Mouse (Mus musculus): ENCODE measurements at regions not wholly inside any gene's neighbourhood (a gene's known extent, or its start where the extent isn't known, plus 50 kb on each side); places are given as distances from the start of the nearest gene placed in this dataset.
"Not testable (repeated sequence)": the region's sequence is repeated elsewhere in the genome, so short reads cannot be mapped to it uniquely, and the experiment has no call there.

- Histone ChIP-seq H3K36me3 (ENCODE audit: control insufficient read depth, insufficient read depth, low read length) (no peaks in the 10 kb centered on the region), H3K27ac (ENCODE audit: control insufficient read depth, insufficient read depth, low read depth, low read length) (no peak overlapping the region), H3K27me3 (ENCODE audit: control insufficient read depth, insufficient read depth, low read length) (no peaks in the 10 kb centered on the region), H3K4me1 (ENCODE audit: control insufficient read depth, insufficient read depth, low read length) (no peaks in the 10 kb centered on the region), H3K4me3 (ENCODE audit: control insufficient read depth, low read depth, low read length) (no peak overlapping the region)
- TF ChIP-seq CTCF (IDR thresholded peaks at IDR 0.05; ENCODE audit: control insufficient read depth, insufficient read depth, insufficient replicate concordance, low read depth, low read length) (no peak), POLR2A (IDR thresholded peaks at IDR 0.05; ENCODE audit: control insufficient read depth, low read depth, low read length) (no peak)
Measured at GRCm38 (mm10) chr5:78075203-78075602, 667.4 kb upstream of the Igfbp7 start.

- Histone ChIP-seq H3K36me3 (ENCODE audit: control insufficient read depth, insufficient read depth, low read length) (no peaks in the 10 kb centered on the region), H3K4me3 (ENCODE audit: control insufficient read depth, low read depth, low read length) (no peak overlapping the region), H3K4me1 (ENCODE audit: control insufficient read depth, insufficient read depth, low read length) (no peaks in the 10 kb centered on the region), H3K27me3 (ENCODE audit: control insufficient read depth, insufficient read depth, low read length) (no peaks in the 10 kb centered on the region), H3K27ac (ENCODE audit: control insufficient read depth, insufficient read depth, low read depth, low read length) (no peak overlapping the region)
- TF ChIP-seq POLR2A (IDR thresholded peaks at IDR 0.05; ENCODE audit: control insufficient read depth, low read depth, low read length) (no peak), CTCF (IDR thresholded peaks at IDR 0.05; ENCODE audit: control insufficient read depth, insufficient read depth, insufficient replicate concordance, low read depth, low read length) (no peak)
Measured at GRCm38 (mm10) chr5:78032554-78033250, 624.9 kb upstream of the Igfbp7 start.

GRCm38 (mm10) chr5:78017523-78017922 is 609.7 kb upstream of the Igfbp7 start:
- no peaks in the 10 kb centered on the region for H3K36me3 ChIP-seq (ENCODE audit: control insufficient read depth, insufficient read depth, low read length)
- no peaks in the 10 kb centered on the region for H3K4me1 ChIP-seq (ENCODE audit: control insufficient read depth, insufficient read depth, low read length)
- no peak overlapping the region for H3K27ac ChIP-seq (ENCODE audit: control insufficient read depth, insufficient read depth, low read depth, low read length)
- TF ChIP-seq POLR2A (IDR thresholded peaks at IDR 0.05; ENCODE audit: control insufficient read depth, low read depth, low read length), result no peak
- no peak for TF ChIP-seq CTCF (IDR thresholded peaks at IDR 0.05; ENCODE audit: control insufficient read depth, insufficient read depth, insufficient replicate concordance, low read depth, low read length)
- no peaks in the 10 kb centered on the region for H3K27me3 ChIP-seq (ENCODE audit: control insufficient read depth, insufficient read depth, low read length)
- no peak overlapping the region for H3K4me3 ChIP-seq (ENCODE audit: control insufficient read depth, low read depth, low read length)

GRCm38 (mm10) chr5:77986449-77987047 is 578.7 kb upstream of the Igfbp7 start:
- Histone ChIP-seq H3K4me3 (ENCODE audit: control insufficient read depth, low read depth, low read length) (no peak overlapping the region), H3K27me3 (ENCODE audit: control insufficient read depth, insufficient read depth, low read length) (no peaks in the 10 kb centered on the region), H3K4me1 (ENCODE audit: control insufficient read depth, insufficient read depth, low read length) (no peaks in the 10 kb centered on the region), H3K27ac (ENCODE audit: control insufficient read depth, insufficient read depth, low read depth, low read length) (no peak overlapping the region), H3K36me3 (ENCODE audit: control insufficient read depth, insufficient read depth, low read length) (no peaks in the 10 kb centered on the region)
- TF ChIP-seq CTCF (IDR thresholded peaks at IDR 0.05; ENCODE audit: control insufficient read depth, insufficient read depth, insufficient replicate concordance, low read depth, low read length) (no peak), POLR2A (IDR thresholded peaks at IDR 0.05; ENCODE audit: control insufficient read depth, low read depth, low read length) (no peak)

GRCm38 (mm10) chr5:77985269-77985668 is 577.4 kb upstream of the Igfbp7 start:
- Histone ChIP-seq H3K27me3 (ENCODE audit: control insufficient read depth, insufficient read depth, low read length) (no peaks in the 10 kb centered on the region), H3K4me3 (ENCODE audit: control insufficient read depth, low read depth, low read length) (no peak overlapping the region), H3K36me3 (ENCODE audit: control insufficient read depth, insufficient read depth, low read length) (no peaks in the 10 kb centered on the region), H3K4me1 (ENCODE audit: control insufficient read depth, insufficient read depth, low read length) (no peaks in the 10 kb centered on the region), H3K27ac (ENCODE audit: control insufficient read depth, insufficient read depth, low read depth, low read length) (no peak overlapping the region)
- TF ChIP-seq POLR2A (IDR thresholded peaks at IDR 0.05; ENCODE audit: control insufficient read depth, low read depth, low read length) (no peak), CTCF (IDR thresholded peaks at IDR 0.05; ENCODE audit: control insufficient read depth, insufficient read depth, insufficient replicate concordance, low read depth, low read length) (no peak)

GRCm38 (mm10) chr5:77940021-77940420 is 532.2 kb upstream of the Igfbp7 start:
- not testable (repeated sequence) for H3K4me1 ChIP-seq (ENCODE audit: control insufficient read depth, insufficient read depth, low read length); H3K27ac ChIP-seq (ENCODE audit: control insufficient read depth, insufficient read depth, low read depth, low read length); H3K4me3 ChIP-seq (ENCODE audit: control insufficient read depth, low read depth, low read length); H3K27me3 ChIP-seq (ENCODE audit: control insufficient read depth, insufficient read depth, low read length); H3K36me3 ChIP-seq (ENCODE audit: control insufficient read depth, insufficient read depth, low read length)

GRCm38 (mm10) chr5:77931874-77932273 is 524.0 kb upstream of the Igfbp7 start:
- Histone ChIP-seq H3K27me3 (ENCODE audit: control insufficient read depth, insufficient read depth, low read length) (no peaks in the 10 kb centered on the region), H3K36me3 (ENCODE audit: control insufficient read depth, insufficient read depth, low read length) (no peaks in the 10 kb centered on the region)
- no peak for TF ChIP-seq POLR2A (IDR thresholded peaks at IDR 0.05; ENCODE audit: control insufficient read depth, low read depth, low read length)
- TF ChIP-seq CTCF (IDR thresholded peaks at IDR 0.05; ENCODE audit: control insufficient read depth, insufficient read depth, insufficient replicate concordance, low read depth, low read length), result no peak

More at GRCm38 (mm10) chr5:77931874-77932273, 524.0 kb upstream of the Igfbp7 start:
- Histone ChIP-seq H3K4me1 (ENCODE audit: control insufficient read depth, insufficient read depth, low read length) (no peaks in the 10 kb centered on the region; the same call in 1 of the 2 replicates), H3K4me3 (ENCODE audit: control insufficient read depth, low read depth, low read length) (no peak overlapping the region), H3K27ac (ENCODE audit: control insufficient read depth, insufficient read depth, low read depth, low read length) (no peak overlapping the region)
